Mouse (Mus musculus) small intestine, adult 2 months (tissue): ENCODE data around the gene Tmem50b. TPM values are rescaled to one million over a fixed set of nuclear protein-coding genes. Genes with fewer than 3 reads are reported as not detected.
A peak's percentile ranks its signal among the peaks of the same experiment; 100 is the strongest.

ENCODE experiments used
- H3K27ac ChIP-seq: fragments of 200-500 bp; 2 replicates; pipeline ENCODE4 v1.5.1; 2012; ENCODE audit warnings: low read depth, low read length, control low read depth, inconsistent platforms; ENCODE audit not compliant: insufficient read depth
- H3K27me3 ChIP-seq: fragments of 200-500 bp; 2 replicates; pipeline ENCODE4 v1.6.1; 2012; ENCODE audit warnings: mild to moderate bottlenecking, moderate library complexity, low read length, inconsistent platforms; ENCODE audit not compliant: control insufficient read depth, insufficient read depth
- H3K36me3 ChIP-seq: fragments of 200-500 bp; 2 replicates; pipeline ENCODE4 v1.6.1; 2012; ENCODE audit warnings: mild to moderate bottlenecking, low read length, control low read depth, inconsistent platforms; ENCODE audit not compliant: control insufficient read depth, insufficient read depth
- H3K4me1 ChIP-seq: fragments of 200-500 bp; 2 replicates; pipeline ENCODE4 v1.6.1; 2012; ENCODE audit warnings: low read length, inconsistent platforms, mixed read lengths; ENCODE audit not compliant: control insufficient read depth, insufficient read depth, insufficient read length
- H3K4me3 ChIP-seq: fragments of 200-500 bp; 2 replicates; pipeline ENCODE4 v1.5.1; 2012; ENCODE audit warnings: low read depth, mild to moderate bottlenecking, control low read depth, inconsistent platforms, low read length, moderate library complexity
- CTCF ChIP-seq: fragments of 200-500 bp; IDR thresholded peaks from 2 replicates; pipeline ENCODE4 v1.5.1; 2012; ENCODE audit warnings: low read depth, mild to moderate bottlenecking, control low read depth, inconsistent platforms, low read length, moderate library complexity, mixed read lengths; ENCODE audit not compliant: insufficient replicate concordance, insufficient read length; ENCODE audit errors: extremely low read depth
- POLR2A ChIP-seq: fragments of 200-500 bp; IDR thresholded peaks from 2 replicates; pipeline ENCODE4 v1.6.1; 2012; ENCODE audit warnings: low read depth, mild to moderate bottlenecking, control low read depth, inconsistent platforms, low read length, moderate library complexity
- WGBS: fragments of 180-500 bp; shearing (Covaris S2); methylation state at CpG from one replicate; pipeline ENCODE4 v1.1.7; 2018; 5-methylcytosine and 5-hydroxymethylcytosine counted together
- polyA plus RNA-seq: library from polyadenylated mRNA; depleted of rRNA; stranded (reverse); fragments of >200 nt; gene quantifications from 2 replicates; pipeline ENCODE4 v1.2.3, GENCODE M21; 2012

Gene Tmem50b
- polyA plus RNA-seq, 1 experiment: 20.0 TPM

- H3K27me3 ChIP-seq: no peaks in the 10 kb centered on the region
- H3K27ac ChIP-seq: no peak overlapping the region
- WGBS: 31% methylated on average over 9 of the region's 9 CpGs
- no peak overlapping the region for H3K4me3 ChIP-seq
- peaks cover 2% of the 10 kb centered on the region; the same call in 1 of the 2 replicates for H3K4me1 ChIP-seq
- H3K36me3 ChIP-seq: no peaks in the 10 kb centered on the region
- TF ChIP-seq POLR2A (no peak), CTCF (no peak)
Observed at GRCm38 (mm10) chr16:91609501-91610245, 12.1 kb upstream of the Tmem50b start.

GRCm38 (mm10) chr16:91606958-91607357 is 9.4 kb upstream of the Tmem50b start:
- no peak overlapping the region for H3K4me3 ChIP-seq
- peaks cover 2% of the 10 kb centered on the region; the same call in 1 of the 2 replicates for H3K4me1 ChIP-seq
- no peak for TF ChIP-seq POLR2A
- TF ChIP-seq CTCF: no peak
- no peaks in the 10 kb centered on the region for H3K36me3 ChIP-seq
- no peaks in the 10 kb centered on the region for H3K27me3 ChIP-seq
- WGBS: 75% methylated on average over 8 of the region's 8 CpGs
- no peak overlapping the region for H3K27ac ChIP-seq

- Histone ChIP-seq H3K27ac (no peak overlapping the region), H3K4me1 (peaks cover 2% of the 10 kb centered on the region; the same call in 1 of the 2 replicates), H3K4me3 (no peak overlapping the region), H3K36me3 (no peaks in the 10 kb centered on the region), H3K27me3 (no peaks in the 10 kb centered on the region)
- TF ChIP-seq POLR2A: no peak
- no peak for TF ChIP-seq CTCF
- WGBS: 80% methylated on average over 6 of the region's 6 CpGs
Observed at GRCm38 (mm10) chr16:91605156-91605555, 7.6 kb upstream of the Tmem50b start.

- H3K27me3 ChIP-seq: no peaks in the 10 kb centered on the region
- no peaks in the 10 kb centered on the region; the same call in 1 of the 2 replicates for H3K4me1 ChIP-seq
- H3K4me3 ChIP-seq: no peak overlapping the region
- no peak overlapping the region for H3K27ac ChIP-seq
- H3K36me3 ChIP-seq: no peaks in the 10 kb centered on the region
- TF ChIP-seq CTCF: no peak
- WGBS: 67% methylated on average over 9 of the region's 9 CpGs
Observed at GRCm38 (mm10) chr16:91601693-91602092, 4.1 kb upstream of the Tmem50b start.

- no peak overlapping the region for H3K27ac ChIP-seq
- no peaks in the 10 kb centered on the region; the same call in 1 of the 2 replicates for H3K4me1 ChIP-seq
- no peaks in the 10 kb centered on the region for H3K27me3 ChIP-seq
- H3K36me3 ChIP-seq: no peaks in the 10 kb centered on the region
- H3K4me3 ChIP-seq: no peak overlapping the region
- WGBS: 31% methylated on average over 4 of the region's 4 CpGs
- no peak for TF ChIP-seq POLR2A
- TF ChIP-seq CTCF: no peak
Observed at GRCm38 (mm10) chr16:91601081-91601480, 3.5 kb upstream of the Tmem50b start.

- Histone ChIP-seq H3K4me1 (peaks cover 6% of the 10 kb centered on the region), H3K27me3 (no peaks in the 10 kb centered on the region), H3K27ac (no peak overlapping the region), H3K36me3 (0 out of 2 replicates have a peak, but pooled peaks cover 2% of the 10 kb centered on the region), H3K4me3 (no peak overlapping the region)
- TF ChIP-seq POLR2A (no peak), CTCF (no peak)
Observed at GRCm38 (mm10) chr16:91599242-91599641, 1.6 kb upstream of the Tmem50b start.

- Histone ChIP-seq H3K27me3 (no peaks in the 10 kb centered on the region), H3K27ac (peak overlapping the region; percentile 47), H3K4me1 (peaks cover 9% of the 10 kb centered on the region), H3K4me3 (peak overlapping the region; percentile 75), H3K36me3 (peaks cover 3% of the 10 kb centered on the region; the same call in 1 of the 2 replicates)
- WGBS: under 1% methylated on average over 75 of the region's 75 CpGs
- no peak; the same call in 1 of the 2 replicates for TF ChIP-seq POLR2A
- no peak for TF ChIP-seq CTCF
Observed at GRCm38 (mm10) chr16:91596779-91597671, 575 bp downstream of the Tmem50b start.
